In the genomic region with DNA sequence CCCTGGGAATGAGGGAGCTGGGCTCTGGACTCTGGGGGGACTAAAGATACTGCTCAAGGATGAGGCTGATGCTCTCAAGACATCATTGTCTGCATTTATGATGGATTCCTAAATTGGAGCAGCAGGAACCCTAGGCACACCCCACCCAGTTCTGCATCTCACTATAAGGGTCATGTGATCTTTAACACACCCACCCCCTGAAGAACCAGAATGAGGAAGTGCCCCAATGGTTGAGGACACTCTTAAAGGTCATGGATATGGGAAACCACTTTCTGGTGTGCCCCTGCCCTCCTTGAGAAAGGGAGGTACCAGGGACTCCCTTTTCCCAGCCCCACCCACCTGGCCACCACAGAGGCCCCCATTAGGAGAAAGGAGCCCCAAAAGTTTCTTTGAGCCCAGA, we compare ENCODE assay signal across 22 mouse cellular contexts. TPM values are rescaled to one million over a fixed set of nuclear protein-coding genes. Genes with fewer than 3 reads are reported as not detected.
DNase-seq lines count a peak whose midpoint lies in the region; ATAC-seq and TF ChIP-seq lines count a peak whose summit lies in the region.
"Had no signal": no experiment of that assay in that cellular context is flagged by ENCODE, and none has a peak within 500 bp of the region (broad histone marks: within the 10 kb centered on the region; RNA-seq: fewer than 3 reads in every experiment).

No protein-coding gene starts in this region.

- H3K4me2 ChIP-seq in midbrain, embryonic 11.5 days: no peak overlapping the region
- H3K4me2 ChIP-seq: embryonic facial prominence, embryonic 13.5 days; forebrain, embryonic 13.5 days; heart, embryonic 13.5 days; hindbrain, embryonic 12.5 days had no signal

- H3K9me3 ChIP-seq in G1E (replicated peaks): no peaks in the 10 kb centered on the region
- no peaks in the 10 kb centered on the region for H3K9me3 ChIP-seq in midbrain, embryonic 11.5 days (ENCODE audit: control insufficient read depth, low read length)
- H3K9me3 ChIP-seq: embryonic facial prominence, embryonic 13.5 days; forebrain, embryonic 13.5 days; heart, embryonic 13.5 days; hindbrain, embryonic 12.5 days had no signal

- H3K9ac ChIP-seq in midbrain, embryonic 11.5 days (ENCODE audit: low read length): no peak overlapping the region
- H3K9ac ChIP-seq: embryonic facial prominence, embryonic 13.5 days; forebrain, embryonic 13.5 days; forebrain, postnatal 0 days; heart, embryonic 13.5 days; hindbrain, embryonic 12.5 days had no signal

- H3K27me3 ChIP-seq in G1E (ENCODE audit: insufficient read depth, low read length): no peaks in the 10 kb centered on the region
- no peaks in the 10 kb centered on the region for H3K27me3 ChIP-seq in midbrain, embryonic 11.5 days (ENCODE audit: control insufficient read depth, insufficient read depth, low read length)
- H3K27me3 ChIP-seq: embryonic facial prominence, embryonic 13.5 days; forebrain, embryonic 13.5 days; heart, embryonic 13.5 days; hindbrain, embryonic 12.5 days had no signal

- no peak for TF ChIP-seq CTCF in G1E (IDR thresholded peaks at IDR 0.05; ENCODE audit: low read depth, low read length)

- ATAC-seq in G1E (ENCODE audit: extremely low read depth, insufficient number of reproducible peaks, low FRiP score, poor library complexity, severe bottlenecking): peak; percentile 73
- ATAC-seq in granulocyte monocyte progenitor cell, adult 5-6 weeks (replicated peaks; ENCODE audit: poor library complexity, severe bottlenecking): peak; percentile 87
- peak; percentile 80 for ATAC-seq in monocyte, adult 5-6 weeks (replicated peaks; ENCODE audit: insufficient number of reproducible peaks, low FRiP score, low TSS enrichment, poor library complexity, severe bottlenecking)
- ATAC-seq in midbrain, embryonic 11.5 days (ENCODE audit: low FRiP score): no peak
- ATAC-seq: forebrain, embryonic 13.5 days; hindbrain, embryonic 16.5 days; inflammation-experienced regulatory T-cells, adult 6 months had no signal

- H3K4me3 ChIP-seq in G1E (ENCODE audit: low read depth, low read length): no peak overlapping the region
- no peak overlapping the region for H3K4me3 ChIP-seq in midbrain, embryonic 11.5 days (ENCODE audit: low read depth, low read length)
- H3K4me3 ChIP-seq: embryonic facial prominence, embryonic 13.5 days; forebrain, embryonic 13.5 days; gastrocnemius, adult 2 months; heart, embryonic 13.5 days; hindbrain, embryonic 12.5 days had no signal

- H3K36me3 ChIP-seq in G1E (replicated peaks): peaks cover 76% of the 10 kb centered on the region
- H3K36me3 ChIP-seq in midbrain, embryonic 11.5 days (ENCODE audit: control insufficient read depth, insufficient read depth, low read length): no peaks in the 10 kb centered on the region

- H3K27ac ChIP-seq in midbrain, embryonic 11.5 days (ENCODE audit: low read depth, low read length): no peak overlapping the region
- H3K27ac ChIP-seq: embryonic facial prominence, embryonic 13.5 days; forebrain, embryonic 13.5 days; gastrocnemius, adult 2 months; heart, embryonic 13.5 days; hindbrain, embryonic 12.5 days had no signal

- H3K4me1 ChIP-seq in G1E (ENCODE audit: insufficient read depth, low read depth, low read length): peaks cover 44% of the 10 kb centered on the region
- no peaks in the 10 kb centered on the region for H3K4me1 ChIP-seq in midbrain, embryonic 11.5 days (ENCODE audit: control insufficient read depth, insufficient read depth, low read length)
- H3K4me1 ChIP-seq: embryonic facial prominence, embryonic 13.5 days; forebrain, embryonic 13.5 days; hindbrain, embryonic 12.5 days had no signal

- peak; percentile 41 for DNase-seq in 416B (ENCODE audit: low read depth)
- DNase-seq in G1E (ENCODE audit: low spot score): peak; percentile 69
- DNase-seq in adrenal gland, postnatal 10 days: no peak
- DNase-seq in midbrain, embryonic 11.5 days (ENCODE audit: low spot score, missing footprints): no peak
- no peak for DNase-seq in spleen, adult 18-20 months
- DNase-seq: adrenal gland, postnatal 14 days; cerebellum, adult 11-12 months; cerebellum, adult 9-10 months; cerebellum, postnatal 25 days; forebrain, postnatal 0 days; gastrocnemius, adult 2 months; gastrocnemius, postnatal 25 days; heart, adult 11 months; heart, postnatal 36 days had no signal

RNA-seq across cellular contexts. Expression of a gene that starts 45.0 kb away (rescaled TPM):
- total RNA-seq in G1E (2014; fragmentation: Nextera tagmentation): 20.0 and 22.7 TPM in 2 replicates
- 27.7 and 32.8 TPM in 2 replicates for total RNA-seq in G1E (2017)
- polyA plus RNA-seq in G1E (2012): 19.6 and 24.4 TPM in 2 replicates
- total RNA-seq in granulocyte monocyte progenitor cell, adult 5-6 weeks (2014; fragmentation: Nextera tagmentation): 19.6 and 30.8 TPM in 2 replicates
- 24.7 and 26.2 TPM in 2 replicates for total RNA-seq in granulocyte monocyte progenitor cell, adult 5-6 weeks (2017)
- total RNA-seq in monocyte, adult 5-6 weeks (2017): 44.5 to 74.8 TPM (median 45.5 TPM) in 3 replicates
- total RNA-seq in adrenal gland, postnatal 10 days (2021): 10 to 100 TPM; 17.7 to 20.2 TPM
- polyA plus RNA-seq in midbrain, embryonic 11.5 days (2014; fragmentation: Nextera tagmentation; extraction: Ambion mirVana): 22.7 and 28.5 TPM in 2 replicates

RNA-seq across cellular contexts. Expression of a gene that starts 51.4 kb away (rescaled TPM):
- 94.3 and 104 TPM in 2 replicates for total RNA-seq in G1E (2014; fragmentation: Nextera tagmentation)
- 367 and 402 TPM in 2 replicates for total RNA-seq in G1E (2017)
- polyA plus RNA-seq in G1E (2012): 129 and 303 TPM in 2 replicates
- total RNA-seq in granulocyte monocyte progenitor cell, adult 5-6 weeks (2014; fragmentation: Nextera tagmentation): 271 and 351 TPM in 2 replicates
- 247 and 266 TPM in 2 replicates for total RNA-seq in granulocyte monocyte progenitor cell, adult 5-6 weeks (2017)
- 55.0 to 244 TPM (median 181 TPM) in 3 replicates for total RNA-seq in monocyte, adult 5-6 weeks (2017)
- total RNA-seq in adrenal gland, postnatal 10 days (2021): 10 to 100 TPM; 35.6 to 40.6 TPM
- polyA plus RNA-seq in midbrain, embryonic 11.5 days (2014; fragmentation: Nextera tagmentation; extraction: Ambion mirVana): 364 and 404 TPM in 2 replicates
- total RNA-seq: gastrocnemius, adult 2 months had no signal

Comparison
In these comparisons a context has a peak if more than half of its experiments do, and no peak if none do; other contexts are left out.
1. DNase-seq: peak in 416B (single experiment) and G1E (single experiment); none in adrenal gland, postnatal 10 days (single experiment), midbrain, embryonic 11.5 days (single experiment) and spleen, adult 18-20 months (0 of 2).